10 mouse cellular contexts compared by ENCODE assay signal in the genomic region with DNA sequence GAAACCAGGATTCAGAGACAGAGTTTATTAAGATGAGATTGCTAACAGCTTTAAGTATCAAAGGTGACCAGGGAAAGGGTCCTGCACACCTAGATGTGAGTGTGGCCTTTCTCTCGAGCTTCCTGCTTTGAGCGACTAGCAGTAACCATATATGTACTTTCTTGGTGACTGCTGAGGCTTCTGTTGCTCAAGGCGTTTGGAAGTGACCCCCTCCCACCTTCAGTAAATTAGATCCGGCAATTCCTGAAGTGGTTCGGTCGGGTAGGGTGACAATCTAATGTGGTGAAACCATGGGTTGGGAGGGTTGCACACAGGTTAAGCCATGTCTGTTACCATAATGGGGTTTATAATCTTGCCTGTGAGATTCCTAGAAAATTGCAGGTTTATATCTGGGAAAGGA. TPM values are rescaled to one million over a fixed set of nuclear protein-coding genes. Genes with fewer than 3 reads are reported as not detected.
DNase-seq lines count a peak whose midpoint lies in the region; ATAC-seq and TF ChIP-seq lines count a peak whose summit lies in the region.
"Had no signal": no experiment of that assay in that cellular context is flagged by ENCODE, and none has a peak within 500 bp of the region (broad histone marks: within the 10 kb centered on the region; RNA-seq: fewer than 3 reads in every experiment).

No protein-coding gene starts in this region.

- H3K4me3 ChIP-seq in embryonic facial prominence, embryonic 13.5 days, result no peak overlapping the region
- no peak overlapping the region for H3K4me3 ChIP-seq in midbrain, embryonic 14.5 days (replicated peaks; ENCODE audit: low read depth, low read length)
- H3K4me3 ChIP-seq in thymus, adult 2 months (ENCODE audit: control insufficient read depth, insufficient read depth, low read length), result no peak overlapping the region

- H3K4me1 ChIP-seq in embryonic facial prominence, embryonic 13.5 days, result peaks cover 65% of the 10 kb centered on the region
- peaks cover 43% of the 10 kb centered on the region for H3K4me1 ChIP-seq in midbrain, embryonic 14.5 days (ENCODE audit: control insufficient read depth, insufficient read depth, low read length)
- peaks cover 30% of the 10 kb centered on the region for H3K4me1 ChIP-seq in thymus, adult 2 months (replicated peaks; ENCODE audit: control insufficient read depth, insufficient read depth, low read length)

- WGBS in embryonic facial prominence, embryonic 13.5 days, result 36% methylated on average over 6 of the region's 6 CpGs
- 88% methylated on average over 6 of the region's 6 CpGs for WGBS in midbrain, embryonic 14.5 days
- WGBS in thymus, adult 2 months, result 93% methylated on average over 6 of the region's 6 CpGs

- no peak for ATAC-seq in embryonic facial prominence, embryonic 13.5 days (ENCODE audit: insufficient number of reproducible peaks, insufficient read depth, low FRiP score, low TSS enrichment, low read depth)
- no peak for ATAC-seq in midbrain, embryonic 14.5 days (ENCODE audit: low FRiP score, low TSS enrichment)

- no peaks in the 10 kb centered on the region; the same call in 1 of the 2 replicates for H3K27me3 ChIP-seq in embryonic facial prominence, embryonic 13.5 days
- H3K27me3 ChIP-seq in midbrain, embryonic 14.5 days (ENCODE audit: control insufficient read depth, insufficient read depth, low read length), result no peaks in the 10 kb centered on the region
- no peaks in the 10 kb centered on the region for H3K27me3 ChIP-seq in thymus, adult 2 months (ENCODE audit: control insufficient read depth, insufficient read depth, low read length)
- H3K27me3 ChIP-seq: stomach, embryonic 15.5 days had no signal

- TF ChIP-seq CTCF in thymus, adult 2 months (IDR thresholded peaks at IDR 0.05; ENCODE audit: borderline replicate concordance, control insufficient read depth, extremely low read depth, insufficient read depth, low read length, poor library complexity), result no peak

- peak overlapping the region; percentile 91 for H3K27ac ChIP-seq in embryonic facial prominence, embryonic 13.5 days
- H3K27ac ChIP-seq in midbrain, embryonic 14.5 days (replicated peaks; ENCODE audit: low read depth, low read length), result peak overlapping the region; percentile 95; the same call in 1 of the 2 replicates
- no peak overlapping the region for H3K27ac ChIP-seq in thymus, adult 2 months (ENCODE audit: control insufficient read depth, insufficient read depth, low read length)

- no peak for TF ChIP-seq POLR2A in thymus, adult 2 months (IDR thresholded peaks at IDR 0.05; ENCODE audit: control insufficient read depth, extremely low read depth, insufficient read depth, low read length, poor library complexity)

- no peak overlapping the region for H3K4me2 ChIP-seq in embryonic facial prominence, embryonic 13.5 days
- peak overlapping the region; percentile 83; the same call in 1 of the 2 replicates for H3K4me2 ChIP-seq in midbrain, embryonic 14.5 days (ENCODE audit: low read length)

- H3K36me3 ChIP-seq in embryonic facial prominence, embryonic 13.5 days, result no peaks in the 10 kb centered on the region
- H3K36me3 ChIP-seq in midbrain, embryonic 14.5 days (ENCODE audit: control insufficient read depth, insufficient read depth, low read length), result no peaks in the 10 kb centered on the region
- H3K36me3 ChIP-seq in thymus, adult 2 months (ENCODE audit: control insufficient read depth, insufficient read depth, low read length), result no peaks in the 10 kb centered on the region
- H3K36me3 ChIP-seq: liver, embryonic 13.5 days; stomach, embryonic 15.5 days had no signal

- DNase-seq in embryo, embryonic 10 days (ENCODE audit: low spot score), result peak; percentile 7
- no peak for DNase-seq in embryo, embryonic 9.5 days (ENCODE audit: extremely low spot score)
- DNase-seq in kidney, adult 11 months, result peak; percentile 2
- no peak for DNase-seq in kidney, postnatal 14 days
- DNase-seq in midbrain, embryonic 14.5 days, result no peak
- DNase-seq in layer of hippocampus, postnatal 25 days (ENCODE audit: extremely low spot score in 1 of 2, low spot score in 1 of 2), result no peak
- DNase-seq in thymus, adult 2 months, result no peak
- DNase-seq: liver, embryonic 13.5 days had no signal

- H3K9me3 ChIP-seq in embryonic facial prominence, embryonic 13.5 days, result no peaks in the 10 kb centered on the region
- H3K9me3 ChIP-seq in midbrain, embryonic 14.5 days (ENCODE audit: control insufficient read depth, low read length), result no peaks in the 10 kb centered on the region
- H3K9me3 ChIP-seq: liver, embryonic 13.5 days; stomach, embryonic 15.5 days had no signal

- 0 out of 2 replicates have a peak overlapping the region, but pooled peaks have one; percentile 81 for H3K9ac ChIP-seq in embryonic facial prominence, embryonic 13.5 days
- H3K9ac ChIP-seq in midbrain, embryonic 14.5 days (replicated peaks; ENCODE audit: low read length), result no peak overlapping the region; the same call in 1 of the 2 replicates
- H3K9ac ChIP-seq: stomach, embryonic 15.5 days had no signal

RNA-seq across cellular contexts. Expression of gene Actg1, which starts 36.3 kb away (rescaled TPM):
- polyA plus RNA-seq in embryonic facial prominence, embryonic 13.5 days (2015; fragmentation: Nextera tagmentation; extraction: Ambion mirVana), result 2,524 and 2,741 TPM in 2 replicates
- 4,502 and 4,930 TPM in 2 replicates for polyA plus RNA-seq in midbrain, embryonic 14.5 days (2014; fragmentation: Nextera tagmentation; extraction: Ambion mirVana)
- 1,000 to 10,000 TPM; 1,451 to 1,562 TPM for total RNA-seq in layer of hippocampus, postnatal 25 days (2021)
- 1,233 and 1,455 TPM in 2 replicates for polyA plus RNA-seq in thymus, adult 2 months (2012; rRNA removed)

RNA-seq across cellular contexts. Expression of gene Fscn2, which starts 49.3 kb away (rescaled TPM):
- polyA plus RNA-seq in embryonic facial prominence, embryonic 13.5 days (2015; fragmentation: Nextera tagmentation; extraction: Ambion mirVana), result 0.25 and 1.1 TPM in 2 replicates
- 1.7 and 2.5 TPM in 2 replicates for polyA plus RNA-seq in midbrain, embryonic 14.5 days (2014; fragmentation: Nextera tagmentation; extraction: Ambion mirVana)
- total RNA-seq in layer of hippocampus, postnatal 25 days (2021), result under 1 TPM in 1 of 2 experiments, not detected in 1; 0.89 TPM
- polyA plus RNA-seq in thymus, adult 2 months (2012; rRNA removed), result 0.19 and 0.37 TPM in 2 replicates
- polyA plus RNA-seq: liver, embryonic 13.5 days had no signal

Comparison
In these comparisons a context has a peak if more than half of its experiments do, and no peak if none do; other contexts are left out.
1. DNase-seq: peak in embryo, embryonic 10 days (single experiment) and kidney, adult 11 months (single experiment); none in embryo, embryonic 9.5 days (single experiment), kidney, postnatal 14 days (single experiment), midbrain, embryonic 14.5 days (single experiment), layer of hippocampus, postnatal 25 days (0 of 2) and thymus, adult 2 months (single experiment).